Mouse (Mus musculus) limb, embryonic 13.5 days (tissue): ENCODE results near the gene Tnnc2. TPM values are rescaled to one million over a fixed set of nuclear protein-coding genes. Genes with fewer than 3 reads are reported as not detected.

ENCODE experiments used
- polyA plus RNA-seq: library from polyadenylated mRNA; unstranded; fragments of >200 nt; fragmentation: Nextera tagmentation; extraction: Ambion mirVana; gene quantifications from 2 replicates; pipeline ENCODE4 v1.2.1, GENCODE M21; 2015

Tnnc2 gene
- polyA plus RNA-seq, 1 experiment from 2014 or later, result 190 TPM

Other genes with a start within 250 kb of the Tnnc2 start
- gene Wfdc2, start 217.6 kb downstream of the Tnnc2 start, polyA plus RNA-seq, result 30.4 and 36.0 TPM in 2 replicates
- gene Spint3, start 206.5 kb downstream of the Tnnc2 start, polyA plus RNA-seq, result not detected in 2 replicates
- not detected in 2 replicates for gene Wfdc6a, start 194.5 kb downstream of the Tnnc2 start, polyA plus RNA-seq
- gene Eppin, start 186.4 kb downstream of the Tnnc2 start, polyA plus RNA-seq, result not detected in 2 replicates
- not detected in 2 replicates for gene Wfdc6b, start 166.4 kb downstream of the Tnnc2 start, polyA plus RNA-seq
- gene Wfdc8, start 166.3 kb downstream of the Tnnc2 start, polyA plus RNA-seq, result not detected in 2 replicates
- gene Wfdc16, start 141.2 kb downstream of the Tnnc2 start, polyA plus RNA-seq, result not detected in 2 replicates
- gene Wfdc10, start 123.9 kb downstream of the Tnnc2 start, polyA plus RNA-seq, result not detected in 2 replicates
- not detected in 2 replicates for gene Wfdc9, start 123.4 kb downstream of the Tnnc2 start, polyA plus RNA-seq
- gene Wfdc11, start 105.9 kb downstream of the Tnnc2 start, polyA plus RNA-seq, result not detected in 2 replicates
- 0.18 and 0.36 TPM in 2 replicates for gene Wfdc13, start 94.9 kb downstream of the Tnnc2 start, polyA plus RNA-seq
- gene Spint4, start 81.5 kb downstream of the Tnnc2 start, polyA plus RNA-seq, result not detected in 2 replicates
- not detected in 2 replicates for gene Spint5, start 64.7 kb downstream of the Tnnc2 start, polyA plus RNA-seq
- 0.69 and 0.87 TPM in 2 replicates for gene Wfdc3, start 34.0 kb downstream of the Tnnc2 start, polyA plus RNA-seq
- 80.6 and 85.1 TPM in 2 replicates for gene Dnttip1, start 34.0 kb downstream of the Tnnc2 start, polyA plus RNA-seq
- gene Ube2c, start 10.1 kb downstream of the Tnnc2 start, polyA plus RNA-seq, result 432 and 450 TPM in 2 replicates
- 26.3 and 27.6 TPM in 2 replicates for gene Snx21, start 5.9 kb upstream of the Tnnc2 start, polyA plus RNA-seq
- gene Acot8, start 24.9 kb upstream of the Tnnc2 start, polyA plus RNA-seq, result 17.5 and 17.6 TPM in 2 replicates
- 6.8 and 7.2 TPM in 2 replicates for gene Zswim3, start 25.1 kb upstream of the Tnnc2 start, polyA plus RNA-seq
- 17.8 and 18.2 TPM in 2 replicates for gene Zswim1, start 42.7 kb upstream of the Tnnc2 start, polyA plus RNA-seq
- not detected in 2 replicates for gene Spata25, start 48.6 kb upstream of the Tnnc2 start, polyA plus RNA-seq
- gene Ctsa, start 52.9 kb upstream of the Tnnc2 start, polyA plus RNA-seq, result 131 and 135 TPM in 2 replicates
- gene Neurl2, start 53.5 kb upstream of the Tnnc2 start, polyA plus RNA-seq, result 6.7 and 7.1 TPM in 2 replicates
- gene Pltp, start 77.7 kb upstream of the Tnnc2 start, polyA plus RNA-seq, result 36.7 and 44.0 TPM in 2 replicates
- 87.4 and 88.4 TPM in 2 replicates for gene Pcif1, start 99.3 kb upstream of the Tnnc2 start, polyA plus RNA-seq
- 13.5 and 15.2 TPM in 2 replicates for gene Zfp335, start 131.8 kb upstream of the Tnnc2 start, polyA plus RNA-seq
- 5.5 and 7.1 TPM in 2 replicates for gene Mmp9, start 160.8 kb upstream of the Tnnc2 start, polyA plus RNA-seq
- 1.00 and 1.2 TPM in 2 replicates for gene Slc12a5, start 180.8 kb upstream of the Tnnc2 start, polyA plus RNA-seq